Mouse (Mus musculus): ENCODE results near the gene Bst1. TPM values are rescaled to one million over a fixed set of nuclear protein-coding genes. Genes with fewer than 3 reads are reported as not detected.

Bst1 gene
- polyA plus RNA-seq, 1 experiment from 2014 or later: 0.06 TPM

- Histone ChIP-seq H3K9me3 (replicated peaks; ENCODE audit: control insufficient read depth, low read length, poor library complexity, severe bottlenecking) (no peaks in the 10 kb centered on the region), H3K36me3 (ENCODE audit: control insufficient read depth, insufficient read depth, low read length) (no peaks in the 10 kb centered on the region), H3K9ac (ENCODE audit: low read depth, low read length) (no peak overlapping the region), H3K27me3 (ENCODE audit: control insufficient read depth, insufficient read depth, low read depth, low read length) (no peaks in the 10 kb centered on the region), H3K4me2 (ENCODE audit: low read length) (no peak overlapping the region), H3K4me3 (ENCODE audit: low read depth, low read length) (no peak overlapping the region), H3K27ac (ENCODE audit: low read length) (no peak overlapping the region), H3K4me1 (ENCODE audit: control insufficient read depth, insufficient read depth, low read length) (no peaks in the 10 kb centered on the region)
- ATAC-seq: no peak
- WGBS: 22% methylated on average over 3 of the region's 3 CpGs
Observed at GRCm38 (mm10) chr5:43885060-43885820, 66.6 kb downstream of the Bst1 start.

GRCm38 (mm10) chr5:43892386-43892785, 73.7 kb downstream of the Bst1 start:
- Histone ChIP-seq H3K9me3 (replicated peaks; ENCODE audit: control insufficient read depth, low read length, poor library complexity, severe bottlenecking) (no peaks in the 10 kb centered on the region), H3K27ac (ENCODE audit: low read length) (no peak overlapping the region), H3K4me1 (ENCODE audit: control insufficient read depth, insufficient read depth, low read length) (no peaks in the 10 kb centered on the region), H3K9ac (ENCODE audit: low read depth, low read length) (no peak overlapping the region), H3K4me3 (ENCODE audit: low read depth, low read length) (no peak overlapping the region), H3K27me3 (ENCODE audit: control insufficient read depth, insufficient read depth, low read depth, low read length) (no peaks in the 10 kb centered on the region), H3K4me2 (ENCODE audit: low read length) (no peak overlapping the region), H3K36me3 (ENCODE audit: control insufficient read depth, insufficient read depth, low read length) (no peaks in the 10 kb centered on the region)
- ATAC-seq: no peak
- 18% methylated on average over 1 of the region's 1 CpGs for WGBS

Other genes with a start within 250 kb of the Bst1 start
- gene Cc2d2a, start 156.5 kb upstream of the Bst1 start, polyA plus RNA-seq (2015; fragmentation: Nextera tagmentation; extraction: Ambion mirVana): 7.1 and 9.4 TPM in 2 replicates
- gene Fbxl5, start 2.8 kb downstream of the Bst1 start, polyA plus RNA-seq (2015; fragmentation: Nextera tagmentation; extraction: Ambion mirVana): 84.5 and 85.1 TPM in 2 replicates
- 1.9 and 2.4 TPM in 2 replicates for gene Cd38, start 49.7 kb downstream of the Bst1 start, polyA plus RNA-seq (2015; fragmentation: Nextera tagmentation; extraction: Ambion mirVana)
- gene Gm7879, start 94.3 kb downstream of the Bst1 start, polyA plus RNA-seq (2015; fragmentation: Nextera tagmentation; extraction: Ambion mirVana): 0.39 and 0.46 TPM in 2 replicates
- 8.4 and 9.8 TPM in 2 replicates for gene Fgfbp1, start 162.9 kb downstream of the Bst1 start, polyA plus RNA-seq (2015; fragmentation: Nextera tagmentation; extraction: Ambion mirVana)